Mouse (Mus musculus): ENCODE data around the gene Rpl22. TPM values are rescaled to one million over a fixed set of nuclear protein-coding genes. Genes with fewer than 3 reads are reported as not detected.

Rpl22 gene
- polyA plus RNA-seq, 2 experiments from 2014 or later, result 1,059 to 1,071 TPM

Other genes starting within 250 kb of the Rpl22 start
- gene Tnfrsf25, start 209.8 kb upstream of the Rpl22 start, polyA plus RNA-seq (2017; shearing (Covaris generic)), result 100 to 1,000 TPM; 132 to 150 TPM
- gene Espn, start 173.4 kb upstream of the Rpl22 start, polyA plus RNA-seq (2017; shearing (Covaris generic)), result 1 to 10 TPM; 6.9 to 8.3 TPM
- gene Hes2, start 166.9 kb upstream of the Rpl22 start, polyA plus RNA-seq (2017; shearing (Covaris generic)), result not detected
- 100 to 1,000 TPM; 134 to 172 TPM for gene Acot7, start 147.6 kb upstream of the Rpl22 start, polyA plus RNA-seq (2017; shearing (Covaris generic))
- not detected for gene Gpr153, start 51.5 kb upstream of the Rpl22 start, polyA plus RNA-seq (2017; shearing (Covaris generic))
- gene Hes3, start 34.1 kb upstream of the Rpl22 start, polyA plus RNA-seq (2017; shearing (Covaris generic)), result not detected
- 1 to 10 TPM; 7.2 to 7.7 TPM for gene Icmt, start 28.5 kb upstream of the Rpl22 start, polyA plus RNA-seq (2017; shearing (Covaris generic))
- gene Rnf207, start 6.7 kb upstream of the Rpl22 start, polyA plus RNA-seq (2017; shearing (Covaris generic)), result not detected
- gene Chd5, start 12.9 kb downstream of the Rpl22 start, polyA plus RNA-seq (2017; shearing (Covaris generic)), result under 1 TPM in 1 of 2 experiments, not detected in 1; 0.19 TPM
- gene Nphp4, start 151.0 kb downstream of the Rpl22 start, polyA plus RNA-seq (2017; shearing (Covaris generic)), result under 1 TPM; 0.17 to 0.20 TPM
- 100 to 1,000 TPM in 1 of 2 experiments, 10 to 100 TPM in 1; 91.1 to 112 TPM for gene Kcnab2, start 152.1 kb downstream of the Rpl22 start, polyA plus RNA-seq (2017; shearing (Covaris generic))